Mouse (Mus musculus): ENCODE results near the gene Ndufa13. TPM values are rescaled to one million over a fixed set of nuclear protein-coding genes. Genes with fewer than 3 reads are reported as not detected.

Ndufa13 gene
- total and polyA plus RNA-seq, 2 experiments from 2014 or later: 223 to 666 TPM

DNA sequence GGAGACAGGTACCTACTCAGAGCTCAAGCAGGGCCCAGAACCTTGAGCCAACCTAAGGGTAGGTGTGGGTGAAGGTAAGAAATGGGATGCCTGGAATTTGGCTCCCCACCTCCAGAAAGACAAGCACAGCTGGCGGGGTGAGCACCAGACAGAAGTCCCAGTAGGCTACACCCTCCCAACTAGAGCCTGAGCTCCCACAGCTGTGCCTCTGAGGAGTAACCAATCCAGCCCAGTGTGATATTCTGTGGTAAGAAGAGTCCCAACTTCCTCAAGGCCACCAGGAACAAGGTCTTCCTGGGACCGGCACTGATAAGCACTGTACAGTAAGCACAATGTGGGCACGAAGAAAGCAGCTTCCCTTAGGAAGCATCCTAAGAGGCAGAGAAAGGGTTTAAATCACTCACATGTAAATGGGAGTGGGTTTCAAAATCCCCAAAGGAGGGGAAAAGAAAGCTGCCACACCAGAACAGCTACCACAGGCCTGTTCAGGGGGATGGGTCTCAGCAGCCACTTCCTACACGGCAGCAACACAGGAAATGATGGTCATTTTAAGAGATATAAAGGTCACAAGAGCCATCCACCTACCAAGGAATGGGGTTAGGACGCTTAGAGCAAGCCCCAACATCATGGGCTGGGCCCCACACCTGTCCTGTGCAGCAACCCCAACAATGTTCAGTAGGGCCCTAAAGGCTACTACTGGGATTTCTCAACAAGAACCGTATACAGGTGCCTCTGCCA lies 36.1 kb upstream of the Ndufa13 start:
- WGBS: 61% methylated on average over 6 of the region's 6 CpGs
- no peak overlapping the region for H3K4me3 ChIP-seq (ENCODE audit: low read depth, low read length)
- DNase-seq (ENCODE audit: low spot score) (no peak), ATAC-seq (ENCODE audit: insufficient read depth, low read depth) (no peak)
- H3K27me3 ChIP-seq (ENCODE audit: control insufficient read depth, insufficient read depth, low read length): no peaks in the 10 kb centered on the region
- no peaks in the 10 kb centered on the region for H3K9me3 ChIP-seq (replicated peaks; ENCODE audit: control insufficient read depth, low read length)
- peaks cover 7% of the 10 kb centered on the region for H3K36me3 ChIP-seq (replicated peaks; ENCODE audit: control insufficient read depth, insufficient read depth, low read length)
- H3K27ac ChIP-seq (ENCODE audit: low read depth): peak overlapping the region; percentile 80; the same call in 1 of the 2 replicates
- H3K9ac ChIP-seq (replicated peaks; ENCODE audit: low read depth, low read length): no peak overlapping the region
- peaks cover 63% of the 10 kb centered on the region for H3K4me1 ChIP-seq (ENCODE audit: control insufficient read depth, insufficient read depth)
- TF ChIP-seq CTCF (IDR thresholded peaks at IDR 0.05; ENCODE audit: low read depth): no peak
- no peak for TF ChIP-seq EP300 (IDR thresholded peaks at IDR 0.05; ENCODE audit: low read depth)
- no peak overlapping the region for H3K4me2 ChIP-seq (ENCODE audit: low read depth, low read length)

GRCm38 (mm10) chr8:69937466-69937865 lies 35.1 kb upstream of the Ndufa13 start:
- Histone ChIP-seq H3K27ac (ENCODE audit: low read depth) (peak overlapping the region; percentile 85), H3K36me3 (replicated peaks; ENCODE audit: control insufficient read depth, insufficient read depth, low read length) (peaks cover 8% of the 10 kb centered on the region), H3K9ac (replicated peaks; ENCODE audit: low read depth, low read length) (no peak overlapping the region), H3K4me1 (ENCODE audit: control insufficient read depth, insufficient read depth) (peaks cover 57% of the 10 kb centered on the region), H3K9me3 (replicated peaks; ENCODE audit: control insufficient read depth, low read length) (no peaks in the 10 kb centered on the region), H3K27me3 (ENCODE audit: control insufficient read depth, insufficient read depth, low read length) (no peaks in the 10 kb centered on the region), H3K4me2 (ENCODE audit: low read depth, low read length) (no peak overlapping the region), H3K4me3 (ENCODE audit: low read depth, low read length) (no peak overlapping the region)
- no peak for TF ChIP-seq EP300 (IDR thresholded peaks at IDR 0.05; ENCODE audit: low read depth)
- no peak for TF ChIP-seq CTCF (IDR thresholded peaks at IDR 0.05; ENCODE audit: low read depth)
- WGBS: 73% methylated on average over 3 of the region's 3 CpGs
- ATAC-seq (ENCODE audit: insufficient read depth, low read depth) (no peak), DNase-seq (ENCODE audit: low spot score) (no peak)

- peaks cover 55% of the 10 kb centered on the region for H3K4me1 ChIP-seq (ENCODE audit: control insufficient read depth, insufficient read depth)
- H3K4me2 ChIP-seq (ENCODE audit: low read depth, low read length): no peak overlapping the region
- DNase-seq (ENCODE audit: low spot score): peak; percentile 96
- peak; percentile 94 for ATAC-seq (ENCODE audit: insufficient read depth, low read depth)
- H3K27ac ChIP-seq (ENCODE audit: low read depth): peak overlapping the region; percentile 85
- H3K36me3 ChIP-seq (replicated peaks; ENCODE audit: control insufficient read depth, insufficient read depth, low read length): peaks cover 13% of the 10 kb centered on the region
- H3K27me3 ChIP-seq (ENCODE audit: control insufficient read depth, insufficient read depth, low read length): no peaks in the 10 kb centered on the region
- WGBS: 30% methylated on average over 7 of the region's 7 CpGs
- TF ChIP-seq EP300 (IDR thresholded peaks at IDR 0.05; ENCODE audit: low read depth): peak; percentile 54; the same call in 1 of the 2 replicates
- TF ChIP-seq CTCF (IDR thresholded peaks at IDR 0.05; ENCODE audit: low read depth): no peak
- H3K4me3 ChIP-seq (ENCODE audit: low read depth, low read length): no peak overlapping the region
- H3K9me3 ChIP-seq (replicated peaks; ENCODE audit: control insufficient read depth, low read length): no peaks in the 10 kb centered on the region
- no peak overlapping the region for H3K9ac ChIP-seq (replicated peaks; ENCODE audit: low read depth, low read length)
These were observed 33.9 kb upstream of the Ndufa13 start for GRCm38 (mm10) chr8:69936050-69936794.

- TF ChIP-seq CTCF (IDR thresholded peaks at IDR 0.05; ENCODE audit: low read depth) (no peak), EP300 (IDR thresholded peaks at IDR 0.05; ENCODE audit: low read depth) (no peak)
- Histone ChIP-seq H3K9ac (replicated peaks; ENCODE audit: low read depth, low read length) (no peak overlapping the region), H3K4me3 (ENCODE audit: low read depth, low read length) (no peak overlapping the region), H3K27me3 (ENCODE audit: control insufficient read depth, insufficient read depth, low read length) (no peaks in the 10 kb centered on the region), H3K36me3 (replicated peaks; ENCODE audit: control insufficient read depth, insufficient read depth, low read length) (peaks cover 13% of the 10 kb centered on the region), H3K27ac (ENCODE audit: low read depth) (peak overlapping the region; percentile 85), H3K9me3 (replicated peaks; ENCODE audit: control insufficient read depth, low read length) (no peaks in the 10 kb centered on the region), H3K4me2 (ENCODE audit: low read depth, low read length) (no peak overlapping the region), H3K4me1 (ENCODE audit: control insufficient read depth, insufficient read depth) (peaks cover 48% of the 10 kb centered on the region)
- no peak for ATAC-seq (ENCODE audit: insufficient read depth, low read depth)
- 68% methylated on average over 3 of the region's 3 CpGs for WGBS
- no peak for DNase-seq (ENCODE audit: low spot score)
These were observed 33.1 kb upstream of the Ndufa13 start for GRCm38 (mm10) chr8:69935431-69935830.

DNA sequence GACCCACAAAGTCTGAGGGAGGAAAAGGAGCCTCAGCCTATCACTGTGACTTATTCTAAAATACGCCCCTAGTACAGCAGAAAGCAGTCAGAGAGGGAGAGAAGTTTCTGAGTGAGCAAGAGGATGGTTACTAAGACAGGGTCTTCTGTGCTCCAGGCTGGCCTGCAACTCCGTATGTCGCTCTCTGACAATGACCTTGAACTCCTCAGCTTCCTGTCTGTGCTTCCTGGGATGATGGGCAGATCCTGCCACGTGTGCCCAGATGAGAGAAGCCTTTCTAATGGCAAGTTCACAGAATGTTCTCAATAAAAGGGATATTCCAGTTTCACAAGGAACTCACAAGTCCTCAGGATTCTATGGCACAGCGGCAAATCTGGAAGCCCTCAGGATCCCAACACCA lies 32.2 kb upstream of the Ndufa13 start:
- Histone ChIP-seq H3K27ac (ENCODE audit: low read depth) (no peak overlapping the region), H3K4me1 (ENCODE audit: control insufficient read depth, insufficient read depth) (peaks cover 40% of the 10 kb centered on the region)

More for the DNA sequence above, 32.2 kb upstream of the Ndufa13 start:
- no peaks in the 10 kb centered on the region for H3K27me3 ChIP-seq (ENCODE audit: control insufficient read depth, insufficient read depth, low read length)
- H3K4me3 ChIP-seq (ENCODE audit: low read depth, low read length): no peak overlapping the region
- no peaks in the 10 kb centered on the region for H3K9me3 ChIP-seq (replicated peaks; ENCODE audit: control insufficient read depth, low read length)
- no peak overlapping the region for H3K9ac ChIP-seq (replicated peaks; ENCODE audit: low read depth, low read length)
- no peak for DNase-seq (ENCODE audit: low spot score)
- no peak for ATAC-seq (ENCODE audit: insufficient read depth, low read depth)
- 63% methylated on average over 5 of the region's 5 CpGs for WGBS
- TF ChIP-seq EP300 (IDR thresholded peaks at IDR 0.05; ENCODE audit: low read depth): no peak
- no peak for TF ChIP-seq CTCF (IDR thresholded peaks at IDR 0.05; ENCODE audit: low read depth)
- H3K4me2 ChIP-seq (ENCODE audit: low read depth, low read length): no peak overlapping the region
- H3K36me3 ChIP-seq (replicated peaks; ENCODE audit: control insufficient read depth, insufficient read depth, low read length): peaks cover 13% of the 10 kb centered on the region
